Mouse (Mus musculus) adrenal gland, postnatal 4 days (tissue): ENCODE data around the gene Mrps9. TPM values are rescaled to one million over a fixed set of nuclear protein-coding genes. Genes with fewer than 3 reads are reported as not detected.
A peak's percentile ranks its signal among the peaks of the same experiment; 100 is the strongest.
"Not testable (repeated sequence)": the region's sequence is repeated elsewhere in the genome, so short reads cannot be mapped to it uniquely, and the experiment has no call there.

Source experiments
- DNase-seq, 2 experiments: peaks; one replicate each; pipeline ENCODE4 v3.0.0; 2021 to 2022; ENCODE audit warnings: low spot score in 2 of 2, mixed read lengths in 2 of 2
- long read RNA-seq, 2 experiments: library from polyadenylated mRNA; stranded (forward); transcript quantifications; one replicate each; pipeline ENCODE4 v2.0.0; 2021
- total RNA-seq, 2 experiments: library from RNA; stranded (reverse); gene quantifications; 2 replicates each; pipeline ENCODE4 v1.2.3; 2021

Mrps9 gene
- total RNA-seq: 10 to 100 TPM; 81.4 to 82.0 TPM
- long read RNA-seq, experiment 1, transcript Mrps9-201 (11 exons, 1,418 nt): major isoform, 70 of 84 reads
- long read RNA-seq, experiment 1, partial matches to known transcripts: 2 of 84 reads
- long read RNA-seq, experiment 1, other reads (novel, unspliced or antisense): 10 of 84 reads
- long read RNA-seq, experiment 2, transcript Mrps9-201 (11 exons, 1,418 nt): major isoform, 87 of 116 reads
- long read RNA-seq, experiment 2, partial matches to known transcripts: 6 of 116 reads
- long read RNA-seq, experiment 2, other reads (novel, unspliced or antisense): 19 of 116 reads

- peak; percentile 91 to 93 for DNase-seq
These were observed at the start of gene Mrps9 for GRCm38 (mm10) chr1:42850663-42851397. TSS of gene Mrps9 (plus strand) at chr1:42851233.

DNA sequence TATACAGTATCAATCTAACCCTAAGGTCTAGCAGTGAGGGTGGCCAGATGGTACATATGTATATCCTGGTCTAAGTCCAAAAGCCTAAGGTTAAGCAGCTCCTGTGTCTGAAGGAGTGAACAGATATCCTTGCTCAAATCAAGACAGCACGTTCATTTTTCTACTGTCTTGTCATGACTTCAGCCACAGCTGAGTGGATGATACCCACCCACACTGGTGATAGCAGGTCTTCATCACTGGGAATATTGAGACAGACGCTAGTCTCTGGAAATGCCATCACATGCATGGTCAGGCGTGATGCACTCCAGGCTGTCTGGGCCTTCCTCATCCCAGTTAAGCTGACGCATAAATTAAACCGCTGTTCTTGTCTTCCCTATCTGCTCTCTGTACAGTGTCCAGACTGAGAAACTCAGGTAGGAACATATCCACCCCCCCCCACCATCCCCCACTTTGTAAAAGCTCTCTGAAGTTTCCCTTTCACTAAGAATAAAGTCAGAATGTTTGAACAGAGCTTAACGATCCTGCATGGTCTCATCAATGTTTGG is 37.7 kb upstream of the Mrps9 start:
- no peak for DNase-seq

DNA sequence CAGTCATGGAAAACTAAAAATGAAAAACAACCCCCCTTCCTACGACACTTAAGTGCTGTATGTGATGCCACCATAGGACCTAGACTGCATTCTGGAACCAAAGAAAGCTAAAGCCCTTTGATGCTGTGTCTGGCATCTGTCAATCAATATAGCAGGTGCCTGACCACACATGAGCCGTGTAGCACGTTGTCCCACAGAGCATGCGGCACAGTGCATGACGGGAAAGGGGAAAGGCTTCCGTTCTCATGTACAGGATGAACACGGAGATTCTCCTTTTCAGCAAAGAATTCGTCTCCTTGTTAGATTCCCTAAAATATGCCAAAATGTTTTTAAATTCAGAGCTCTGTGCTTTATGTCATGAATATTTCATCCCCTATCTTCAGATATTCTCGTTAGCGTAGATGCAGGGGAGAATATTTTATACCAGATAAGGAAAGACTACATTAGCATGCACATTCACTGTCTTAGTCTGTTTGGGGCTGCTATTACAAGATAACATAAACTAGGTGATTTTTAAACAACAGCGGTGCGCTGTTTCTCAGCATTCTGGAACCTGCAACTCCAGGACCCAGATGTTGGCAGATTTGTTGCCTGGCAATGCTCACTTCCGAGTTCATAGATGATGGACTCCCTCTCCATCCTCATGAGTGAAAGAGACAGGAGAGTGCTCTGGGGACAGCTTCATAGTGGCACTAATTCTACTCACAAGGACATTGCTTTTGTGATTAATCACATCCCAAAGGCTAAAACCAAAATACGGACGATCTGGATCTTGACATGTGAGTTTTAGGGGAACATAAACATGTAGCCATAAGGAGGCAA is 36.0 kb upstream of the Mrps9 start:
- no peak for DNase-seq

DNA sequence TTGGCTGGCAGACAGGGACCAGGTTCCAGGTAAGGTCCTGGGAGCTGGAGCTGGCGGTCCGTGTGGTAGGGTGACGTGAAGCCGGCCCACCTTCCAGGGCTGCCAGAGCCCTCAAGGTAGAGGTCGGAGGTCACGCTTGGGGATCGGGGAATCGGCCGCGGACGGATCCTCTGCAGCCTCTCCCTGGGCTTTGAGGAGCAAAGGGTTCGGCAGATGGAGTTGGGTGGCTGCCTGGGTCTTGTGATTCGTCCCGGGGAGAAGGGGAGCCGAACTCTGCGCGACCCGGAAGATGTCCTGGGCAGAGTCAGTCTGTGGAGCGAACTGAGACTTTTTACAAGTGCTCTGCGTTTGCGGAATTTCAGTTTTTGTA is 350 bp downstream of the Mrps9 start:
- no peak for DNase-seq

GRCm38 (mm10) chr1:42851810-42852209 is 777 bp downstream of the Mrps9 start:
- no peak for DNase-seq

DNA sequence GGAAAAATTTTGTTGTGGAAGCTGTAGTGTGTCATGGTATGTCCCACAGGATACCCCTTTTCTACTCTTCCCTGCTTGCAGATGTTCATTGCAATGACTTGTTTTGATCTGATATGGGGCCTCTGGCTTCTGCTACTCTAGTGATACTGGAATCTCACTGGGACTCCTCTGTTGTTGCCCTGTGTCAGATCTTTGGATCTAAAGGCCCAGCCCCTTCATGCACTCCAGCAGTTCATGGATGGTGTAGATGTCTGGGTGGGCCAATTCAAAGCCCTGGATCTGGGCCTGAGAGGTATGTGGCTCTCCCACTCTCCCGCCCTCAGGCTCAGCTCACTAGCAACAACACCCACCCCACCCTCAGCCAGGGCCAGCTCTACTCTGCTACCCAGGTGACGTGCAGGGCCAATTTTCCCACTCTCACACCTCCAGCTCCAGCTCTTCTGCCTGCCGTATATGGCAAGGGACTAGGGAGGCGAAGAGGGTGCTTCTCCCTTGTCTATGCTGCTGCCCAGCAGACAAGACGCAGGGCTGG is 13.8 kb downstream of the Mrps9 start:
- no peak for DNase-seq

DNA sequence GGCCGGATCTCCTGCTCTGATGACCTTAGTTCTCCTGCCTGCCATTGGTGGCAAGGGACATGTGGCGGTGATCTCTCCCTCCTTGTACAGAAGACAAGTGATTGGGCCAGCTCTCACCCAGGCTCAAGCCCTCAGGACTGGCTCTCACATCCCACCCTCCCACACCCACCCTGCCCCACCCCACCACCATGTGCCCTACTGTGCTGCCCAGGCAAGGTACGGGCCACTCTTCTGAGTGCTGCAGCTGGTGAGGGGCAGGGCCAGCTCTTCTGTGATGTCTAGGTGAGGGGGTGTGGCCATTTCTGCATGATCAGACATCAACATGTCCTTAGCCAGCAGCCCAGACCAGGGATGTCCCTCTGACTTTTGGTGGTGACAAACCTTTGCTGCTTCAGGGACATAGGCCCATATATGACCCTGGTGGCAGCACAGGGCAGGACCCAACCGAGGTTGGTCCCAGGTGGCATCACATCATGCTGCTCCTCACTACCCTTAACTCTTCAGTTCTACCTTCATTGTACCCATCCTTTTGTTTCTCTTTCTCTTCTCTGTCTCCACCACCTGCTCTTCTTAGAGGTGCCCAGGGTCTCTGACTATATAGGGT is 14.4 kb downstream of the Mrps9 start:
- DNase-seq: no peak

GRCm38 (mm10) chr1:42865986-42866385 is 15.0 kb downstream of the Mrps9 start:
- no peak for DNase-seq

DNA sequence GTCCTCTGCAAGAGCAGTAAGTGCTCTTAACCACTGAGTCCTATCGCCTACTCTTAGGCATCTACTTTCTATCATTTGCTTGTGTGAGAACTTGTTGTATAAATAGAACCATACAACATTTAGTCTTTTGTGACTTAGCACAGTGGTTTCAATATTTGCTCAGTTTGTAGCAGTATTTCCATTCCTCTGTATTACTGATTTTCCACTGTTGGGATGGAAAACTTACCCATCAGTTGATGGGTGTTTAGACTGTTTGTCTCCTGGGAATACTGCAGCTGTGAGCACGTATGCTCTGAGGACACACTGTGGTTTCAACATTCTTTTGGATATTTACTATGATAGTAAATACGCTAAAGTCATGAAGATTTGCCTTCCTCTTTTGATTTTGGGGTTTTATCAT is 16.2 kb downstream of the Mrps9 start:
- no peak for DNase-seq

DNA sequence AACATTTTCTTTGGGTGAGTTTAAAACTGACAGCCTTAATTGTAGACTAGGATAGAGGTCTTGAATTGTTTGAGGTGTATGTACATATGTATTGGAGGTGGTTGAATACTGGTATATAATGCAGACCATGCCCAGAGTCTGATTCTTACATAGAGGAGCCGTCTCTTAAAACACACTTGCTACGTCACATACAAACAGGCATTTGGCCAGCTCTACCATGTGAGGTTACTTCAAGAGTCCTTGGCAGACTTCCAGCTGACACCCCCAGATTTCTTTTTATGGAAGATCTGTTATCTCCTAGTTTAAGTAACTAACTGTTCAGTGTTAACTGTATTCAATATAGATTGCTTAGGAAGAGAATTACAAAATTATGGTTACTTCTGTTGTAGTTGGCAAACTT is 23.1 kb downstream of the Mrps9 start:
- no peak for DNase-seq

DNA sequence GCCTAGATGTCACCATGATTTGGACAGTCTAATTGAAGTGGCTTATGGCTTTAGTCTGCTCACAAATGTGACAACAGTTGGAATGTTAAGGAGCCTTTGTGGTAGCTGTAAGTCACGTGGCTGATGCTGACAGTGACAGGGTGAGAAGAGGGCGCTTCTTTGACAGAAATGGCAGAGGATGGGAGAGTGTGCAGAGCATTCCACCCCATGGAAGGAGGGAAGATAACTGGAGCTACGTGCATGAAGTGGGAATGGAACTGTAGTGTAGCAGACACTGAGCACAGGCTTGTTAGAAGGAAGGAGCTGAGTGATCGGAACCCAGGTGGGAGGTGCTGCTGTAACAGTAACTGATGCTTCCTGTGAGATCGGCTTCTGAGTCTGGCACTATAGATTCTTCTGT is 24.2 kb downstream of the Mrps9 start:
- DNase-seq: no peak

GRCm38 (mm10) chr1:42876463-42877093 is 25.5 kb downstream of the Mrps9 start:
- no peak for DNase-seq

DNA sequence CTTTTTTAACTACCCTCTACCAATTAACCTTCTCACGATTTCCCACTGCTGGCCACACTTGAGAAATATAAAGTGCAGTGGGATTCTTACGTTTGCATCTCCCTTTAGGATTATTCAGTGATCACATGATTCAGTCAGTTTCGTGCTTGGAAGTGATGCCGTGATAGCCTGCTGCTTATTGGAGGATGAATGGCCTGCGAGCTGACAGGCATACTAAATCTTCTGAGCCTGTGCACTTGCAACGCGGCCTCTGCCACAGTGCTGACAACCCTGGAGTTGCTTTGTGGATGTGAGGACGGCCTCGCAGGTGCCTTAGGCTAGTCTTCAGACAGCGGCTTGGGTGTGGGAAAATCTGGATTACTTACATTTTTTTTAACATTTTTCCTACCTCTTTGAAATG is 26.2 kb downstream of the Mrps9 start:
- no peak for DNase-seq

DNA sequence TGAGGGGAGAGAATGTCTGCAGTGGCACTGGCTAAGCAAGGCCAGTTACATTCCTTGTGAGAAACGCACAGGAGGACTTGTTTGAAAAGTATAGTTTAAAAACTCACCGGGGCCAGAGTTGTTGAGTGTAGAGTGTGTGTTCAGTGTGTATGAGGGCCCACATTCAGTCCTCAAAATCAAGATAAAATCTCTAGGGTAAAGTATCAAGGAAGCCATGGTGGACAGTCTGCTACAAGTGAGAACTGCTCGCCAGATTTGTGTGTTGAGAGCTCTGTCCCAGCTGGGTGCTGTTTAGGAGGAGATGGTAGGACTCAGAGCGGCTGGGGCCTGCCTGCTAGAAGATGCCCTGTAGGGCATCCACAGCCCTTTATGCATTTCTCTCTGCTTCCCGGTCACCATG is 27.8 kb downstream of the Mrps9 start:
- DNase-seq: no peak

GRCm38 (mm10) chr1:42882258-42882657 is 31.2 kb downstream of the Mrps9 start:
- DNase-seq: no peak

DNA sequence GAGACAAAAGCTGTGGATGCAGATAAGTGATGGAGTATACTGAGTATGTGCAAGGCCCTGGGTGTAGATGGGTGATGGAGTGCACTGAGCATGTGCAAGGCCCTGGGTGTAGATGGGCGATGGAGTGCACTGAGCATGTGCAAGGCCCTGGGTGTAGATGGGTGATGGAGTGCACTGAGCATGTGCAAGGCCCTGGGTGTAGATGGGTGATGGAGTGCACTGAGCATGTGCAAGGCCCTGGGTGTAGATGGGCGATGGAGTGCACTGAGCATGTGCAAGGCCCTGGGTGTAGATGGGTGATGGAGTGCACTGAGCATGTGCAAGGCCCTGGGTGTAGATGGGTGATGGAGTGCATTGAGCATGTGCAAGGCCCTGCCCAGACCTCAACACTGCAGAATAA is 32.4 kb downstream of the Mrps9 start:
- not testable (repeated sequence) for DNase-seq

DNA sequence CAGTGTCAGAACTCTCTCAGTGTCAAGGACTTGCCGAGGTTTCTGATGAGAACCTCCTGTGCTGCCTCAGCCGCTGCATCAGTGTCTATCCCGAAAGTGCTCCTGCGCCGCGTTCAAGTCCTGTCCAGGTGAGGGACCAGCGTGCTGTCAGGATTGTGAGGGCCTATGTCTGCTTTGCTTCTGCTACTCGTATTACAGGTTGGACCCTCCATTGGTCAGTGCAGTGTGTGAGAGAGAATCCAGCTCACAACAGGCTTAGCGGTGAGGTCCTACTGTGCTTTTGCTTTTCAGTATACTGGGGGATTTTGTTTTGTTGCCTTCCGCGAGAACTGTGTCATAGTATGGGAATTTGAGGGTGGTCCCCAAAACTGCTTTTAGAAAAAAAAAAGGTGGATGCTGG is 36.8 kb downstream of the Mrps9 start:
- DNase-seq: no peak

GRCm38 (mm10) chr1:42888541-42889349 is 37.7 kb downstream of the Mrps9 start:
- DNase-seq: no peak

DNA sequence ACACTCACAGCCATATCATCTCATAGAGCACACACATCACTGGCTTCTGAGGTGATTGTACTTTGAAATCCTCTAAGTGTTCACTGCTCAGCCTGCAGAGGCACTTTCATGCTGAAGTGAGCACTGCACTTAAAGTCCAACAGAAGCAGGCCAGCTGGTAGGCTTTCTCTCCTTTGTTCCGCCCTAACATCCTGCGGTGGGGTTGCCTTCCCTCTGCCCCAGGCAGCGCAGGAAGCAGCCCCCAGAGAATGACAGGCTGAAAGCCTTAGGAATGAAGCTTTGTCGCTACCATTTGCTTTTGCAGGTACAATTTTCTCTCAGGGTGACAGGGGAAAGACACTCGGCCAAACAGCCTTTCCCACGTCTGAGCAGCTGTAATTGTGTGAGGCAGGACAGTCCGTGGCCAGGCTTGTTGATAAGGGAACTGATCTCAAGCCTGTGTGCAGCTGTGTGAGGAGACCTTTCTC is 38.4 kb downstream of the Mrps9 start:
- no peak for DNase-seq

GRCm38 (mm10) chr1:42894695-42895094 is 43.7 kb downstream of the Mrps9 start:
- no peak for DNase-seq
